Mouse (Mus musculus) left cerebral cortex, postnatal 10 days (tissue): ENCODE data around the gene Tinagl1. TPM values are rescaled to one million over a fixed set of nuclear protein-coding genes. Genes with fewer than 3 reads are reported as not detected.

Experiments used
- DNase-seq, 2 experiments: peaks; one replicate each; pipeline ENCODE4 v3.0.0; 2021 to 2022; ENCODE audit warnings: low spot score in 2 of 2, mixed read lengths in 1 of 2; ENCODE audit errors: extremely low spot score in 1 of 2
- intact Hi-C: fragments of 180-260 bp; cut with DNase I; formaldehyde crosslinking; loops from one replicate; pipeline ENCODE4 v1.15.1; 2025
- total RNA-seq, 2 experiments: library from RNA; stranded (reverse); gene quantifications; 2 replicates each; pipeline ENCODE4 v1.2.3; 2021

The Tinagl1 gene
- total RNA-seq, 2 experiments from 2014 or later, result 2.3 to 2.7 TPM

- DNase-seq, result no peak
- intact Hi-C loops, result no loop called here
Observed at GRCm38 (mm10) chr4:130166061-130166460, 8.9 kb downstream of the Tinagl1 start.

- intact Hi-C loops, result no loop called here
- DNase-seq, result no peak
Observed at GRCm38 (mm10) chr4:130164121-130164520, 10.8 kb downstream of the Tinagl1 start.

GRCm38 (mm10) chr4:130163391-130163861 is 11.5 kb downstream of the Tinagl1 start:
- DNase-seq, result peak in 1 of 2 experiments; percentile 68
- intact Hi-C loops, result no loop called here

- DNase-seq, result no peak
- intact Hi-C loops, result no loop called here
Observed at GRCm38 (mm10) chr4:130161349-130161748, 13.6 kb downstream of the Tinagl1 start.

GRCm38 (mm10) chr4:130156812-130157371 is 18.0 kb downstream of the Tinagl1 start:
- intact Hi-C loops, result no loop called here
- no peak for DNase-seq

- no peak for DNase-seq
- intact Hi-C loops, result no loop called here
Observed at GRCm38 (mm10) chr4:130154250-130154649, 20.7 kb downstream of the Tinagl1 start.

- no peak for DNase-seq
- intact Hi-C loops, result no loop called here
Observed at GRCm38 (mm10) chr4:130148405-130148804, 26.5 kb downstream of the Tinagl1 start.

GRCm38 (mm10) chr4:130141786-130142185 is 33.1 kb downstream of the Tinagl1 start:
- intact Hi-C loops, result no loop called here
- no peak for DNase-seq

- peak; percentile 63 to 80 for DNase-seq
- intact Hi-C loops, result no loop called here
Observed at GRCm38 (mm10) chr4:130140992-130141402, 33.9 kb downstream of the Tinagl1 start.

- DNase-seq, result no peak
- intact Hi-C loops, result no loop called here
Observed at GRCm38 (mm10) chr4:130139214-130139492, 35.8 kb downstream of the Tinagl1 start, which contains the start of gene Hcrtr1. Gene Hcrtr1 (minus strand): TSS chr4:130139359.

- intact Hi-C loops, result loop anchor here (1.0 kb wide), 1 partner anchor 49 kb away; no protein-coding TSS in a partner anchor
- peak; percentile 38 to 85 for DNase-seq
Observed at GRCm38 (mm10) chr4:130138441-130139213, 36.3 kb downstream of the Tinagl1 start.

- no peak for DNase-seq
- intact Hi-C loops, result no loop called here
Observed at GRCm38 (mm10) chr4:130133399-130133798, 41.5 kb downstream of the Tinagl1 start.

- intact Hi-C loops, result no loop called here
- DNase-seq, result no peak
Observed at GRCm38 (mm10) chr4:130131448-130132105, 43.3 kb downstream of the Tinagl1 start.

GRCm38 (mm10) chr4:130130641-130131350 is 44.1 kb downstream of the Tinagl1 start:
- intact Hi-C loops, result no loop called here

GRCm38 (mm10) chr4:130130082-130130481 is 44.8 kb downstream of the Tinagl1 start:
- intact Hi-C loops, result no loop called here
- no peak for DNase-seq

More at GRCm38 (mm10) chr4:130130641-130131350, 44.1 kb downstream of the Tinagl1 start:
- peak in 1 of 2 experiments; percentile 33 for DNase-seq

- intact Hi-C loops, result no loop called here
- DNase-seq, result peak in 1 of 2 experiments; percentile 19
Observed at GRCm38 (mm10) chr4:130128907-130129306, 46.0 kb downstream of the Tinagl1 start.

GRCm38 (mm10) chr4:130125935-130126334 is 49.0 kb downstream of the Tinagl1 start:
- DNase-seq, result peak in 1 of 2 experiments; percentile 19
- intact Hi-C loops, result no loop called here

- intact Hi-C loops, result no loop called here
- DNase-seq, result no peak
Observed at GRCm38 (mm10) chr4:130125164-130125563, 49.8 kb downstream of the Tinagl1 start.

- no peak for DNase-seq
- intact Hi-C loops, result no loop called here
Observed at GRCm38 (mm10) chr4:130124110-130124509, 50.8 kb downstream of the Tinagl1 start.
